Mouse (Mus musculus): ENCODE data around the gene Twistnb.

- TF ChIP-seq MAX (IDR thresholded peaks at IDR 0.05; ENCODE audit: low read depth), result no peak
- no peak for TF ChIP-seq POLR2A (IDR thresholded peaks at IDR 0.05; ENCODE audit: insufficient read length, low read depth)
- TF ChIP-seq MYOG (IDR thresholded peaks at IDR 0.05; ENCODE audit: control insufficient read depth in 1 of 3, insufficient read depth in 1 of 3, insufficient read length in 2 of 3, low read depth in 2 of 3), result no peak
- no peak for TF ChIP-seq TCF12 (IDR thresholded peaks at IDR 0.05; ENCODE audit: insufficient read depth, poor library complexity, severe bottlenecking)
- no peak for TF ChIP-seq POLR2AphosphoS2 (IDR thresholded peaks at IDR 0.05; ENCODE audit: insufficient read length, low read depth)
- no peak for TF ChIP-seq USF1 (IDR thresholded peaks at IDR 0.05; ENCODE audit: low read depth)
- no peak for TF ChIP-seq E2F4 (IDR thresholded peaks at IDR 0.05; ENCODE audit: insufficient read depth)
- TF ChIP-seq MYOD1 (IDR thresholded peaks at IDR 0.05; ENCODE audit: control insufficient read depth in 1 of 3, insufficient read length in 2 of 3, low read depth in 2 of 3), result no peak
- no peak for TF ChIP-seq SRF (IDR thresholded peaks at IDR 0.05; ENCODE audit: control insufficient read depth, insufficient read length, low read depth)
- TF ChIP-seq CEBPB (IDR thresholded peaks at IDR 0.05; ENCODE audit: insufficient read depth, poor library complexity, severe bottlenecking), result 0 out of 2 replicates have a peak, but pooled peaks have one; percentile 14
- TF ChIP-seq REST (IDR thresholded peaks at IDR 0.05; ENCODE audit: insufficient read depth, insufficient read length), result no peak
- no peak for TF ChIP-seq TCF3 (IDR thresholded peaks at IDR 0.05; ENCODE audit: insufficient read length, low read depth)
Measured at GRCm38 (mm10) chr12:33427293-33427692, 2.1 kb upstream of the Twistnb start.

Data from myocyte (in vitro differentiated cells).